Mouse (Mus musculus) thymus, postnatal 4 days (tissue): ENCODE measurements around the gene Car8.

Experiments
- DNase-seq: peaks from one replicate; pipeline ENCODE4 v3.0.0; 2021

Gene Car8

GRCm38 (mm10) chr4:8238560-8239305 is at the start of gene Car8:
Gene Car8, minus strand, starts transcription at chr4:8239041.
- peak; percentile 74 for DNase-seq

GRCm38 (mm10) chr4:8284934-8285333 is 46.1 kb upstream of the Car8 start:
- no peak for DNase-seq

GRCm38 (mm10) chr4:8278159-8278558 is 39.3 kb upstream of the Car8 start:
- no peak for DNase-seq

GRCm38 (mm10) chr4:8249805-8250204 is 11.0 kb upstream of the Car8 start:
- DNase-seq = no peak

- DNase-seq = no peak
These were observed 6.7 kb upstream of the Car8 start for GRCm38 (mm10) chr4:8245495-8246063.

GRCm38 (mm10) chr4:8245062-8245461 is 6.2 kb upstream of the Car8 start:
- no peak for DNase-seq

GRCm38 (mm10) chr4:8239699-8240098 is 858 bp upstream of the Car8 start:
- no peak for DNase-seq

GRCm38 (mm10) chr4:8239306-8239670 is 447 bp upstream of the Car8 start:
- no peak for DNase-seq

GRCm38 (mm10) chr4:8232393-8233111 is 6.3 kb downstream of the Car8 start:
- no peak for DNase-seq

- DNase-seq = no peak
These were observed 7.5 kb downstream of the Car8 start for GRCm38 (mm10) chr4:8231291-8231871.

GRCm38 (mm10) chr4:8229661-8230298 is 9.1 kb downstream of the Car8 start:
- DNase-seq = no peak

- DNase-seq = no peak
These were observed 19.9 kb downstream of the Car8 start for GRCm38 (mm10) chr4:8218941-8219340.

GRCm38 (mm10) chr4:8218004-8218403 is 20.8 kb downstream of the Car8 start:
- DNase-seq = no peak

- no peak for DNase-seq
These were observed 21.6 kb downstream of the Car8 start for GRCm38 (mm10) chr4:8217272-8217671.

- DNase-seq = peak; percentile 17
These were observed 22.3 kb downstream of the Car8 start for GRCm38 (mm10) chr4:8216551-8216950.

- no peak for DNase-seq
These were observed 25.2 kb downstream of the Car8 start for GRCm38 (mm10) chr4:8213661-8214060.

- no peak for DNase-seq
These were observed 25.8 kb downstream of the Car8 start for GRCm38 (mm10) chr4:8212873-8213569.

GRCm38 (mm10) chr4:8210452-8210851 is 28.4 kb downstream of the Car8 start:
- no peak for DNase-seq

- DNase-seq = no peak
These were observed 30.9 kb downstream of the Car8 start for GRCm38 (mm10) chr4:8207924-8208323.

GRCm38 (mm10) chr4:8206918-8207573 is 31.8 kb downstream of the Car8 start:
- DNase-seq = no peak

GRCm38 (mm10) chr4:8205089-8205649 is 33.7 kb downstream of the Car8 start:
- no peak for DNase-seq

GRCm38 (mm10) chr4:8203367-8203766 is 35.5 kb downstream of the Car8 start:
- DNase-seq = no peak
